Mouse (Mus musculus): ENCODE measurements at regions not wholly inside any gene's neighbourhood (a gene's known extent, or its start where the extent isn't known, plus 50 kb on each side); places are given as distances from the start of the nearest gene placed in this dataset.
A peak's percentile ranks its signal among the peaks of the same experiment; 100 is the strongest.
"Not testable (repeated sequence)": the region's sequence is repeated elsewhere in the genome, so short reads cannot be mapped to it uniquely, and the experiment has no call there.

- Histone ChIP-seq H3K4me1 (ENCODE audit: control insufficient read depth, insufficient read depth, low read length) (no peaks in the 10 kb centered on the region), H3K9ac (ENCODE audit: low read depth, low read length) (no peak overlapping the region), H3K27ac (replicated peaks; ENCODE audit: low read depth, low read length) (no peak overlapping the region), H3K36me3 (ENCODE audit: control insufficient read depth, insufficient read depth, low read length) (no peaks in the 10 kb centered on the region), H3K9me3 (ENCODE audit: control insufficient read depth, low read length) (no peaks in the 10 kb centered on the region), H3K27me3 (replicated peaks; ENCODE audit: control insufficient read depth, insufficient read depth, low read length) (no peaks in the 10 kb centered on the region), H3K4me3 (ENCODE audit: low read depth, low read length) (no peak overlapping the region), H3K4me2 (ENCODE audit: low read depth, low read length) (no peak overlapping the region)
- DNase-seq (ENCODE audit: low spot score) = peak; percentile 81
- no peak for ATAC-seq (ENCODE audit: low read depth)
- WGBS = 15% methylated on average over 7 of the region's 7 CpGs
Measured at GRCm38 (mm10) chr3:31603237-31603636, 293.1 kb upstream of the Slc7a14 start.

DNA sequence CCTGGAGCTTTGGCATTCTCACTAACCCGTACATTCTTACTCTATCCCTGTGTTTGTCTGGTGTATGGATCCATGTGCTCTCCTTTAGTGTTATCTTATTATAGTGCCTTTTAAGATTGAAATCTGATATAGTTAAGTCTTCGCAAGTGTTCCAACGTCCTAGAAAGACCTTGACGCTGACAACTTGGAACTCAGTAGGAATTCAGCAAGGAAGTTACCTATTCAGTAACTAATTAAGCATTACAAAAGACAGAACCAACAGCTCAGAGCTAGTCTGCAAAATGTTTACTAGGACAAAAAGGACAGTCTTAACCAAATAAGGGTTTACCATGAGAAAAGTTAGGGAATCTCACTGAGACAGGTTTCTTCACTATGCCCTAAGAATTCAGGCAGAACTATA lies 286.4 kb upstream of the Slc7a14 start:
- H3K27ac ChIP-seq (replicated peaks; ENCODE audit: low read depth, low read length); H3K36me3 ChIP-seq (ENCODE audit: control insufficient read depth, insufficient read depth, low read length); H3K4me3 ChIP-seq (ENCODE audit: low read depth, low read length); H3K27me3 ChIP-seq (replicated peaks; ENCODE audit: control insufficient read depth, insufficient read depth, low read length); H3K4me2 ChIP-seq (ENCODE audit: low read depth, low read length); H3K4me1 ChIP-seq (ENCODE audit: control insufficient read depth, insufficient read depth, low read length); H3K9ac ChIP-seq (ENCODE audit: low read depth, low read length); ATAC-seq (ENCODE audit: low read depth); DNase-seq (ENCODE audit: low spot score); H3K9me3 ChIP-seq (ENCODE audit: control insufficient read depth, low read length): not testable (repeated sequence)
- WGBS = 62% methylated on average over 4 of the region's 4 CpGs

- Histone ChIP-seq H3K4me1 (ENCODE audit: control insufficient read depth, insufficient read depth, low read length) (no peaks in the 10 kb centered on the region), H3K27me3 (replicated peaks; ENCODE audit: control insufficient read depth, insufficient read depth, low read length) (no peaks in the 10 kb centered on the region), H3K9me3 (ENCODE audit: control insufficient read depth, low read length) (no peaks in the 10 kb centered on the region), H3K36me3 (ENCODE audit: control insufficient read depth, insufficient read depth, low read length) (no peaks in the 10 kb centered on the region), H3K4me2 (ENCODE audit: low read depth, low read length) (no peak overlapping the region), H3K4me3 (ENCODE audit: low read depth, low read length) (no peak overlapping the region), H3K9ac (ENCODE audit: low read depth, low read length) (no peak overlapping the region), H3K27ac (replicated peaks; ENCODE audit: low read depth, low read length) (no peak overlapping the region)
- DNase-seq (ENCODE audit: low spot score) (no peak), ATAC-seq (ENCODE audit: low read depth) (no peak)
- 35% methylated on average over 2 of the region's 2 CpGs for WGBS
Measured at GRCm38 (mm10) chr3:31585971-31586370, 275.8 kb upstream of the Slc7a14 start.

DNA sequence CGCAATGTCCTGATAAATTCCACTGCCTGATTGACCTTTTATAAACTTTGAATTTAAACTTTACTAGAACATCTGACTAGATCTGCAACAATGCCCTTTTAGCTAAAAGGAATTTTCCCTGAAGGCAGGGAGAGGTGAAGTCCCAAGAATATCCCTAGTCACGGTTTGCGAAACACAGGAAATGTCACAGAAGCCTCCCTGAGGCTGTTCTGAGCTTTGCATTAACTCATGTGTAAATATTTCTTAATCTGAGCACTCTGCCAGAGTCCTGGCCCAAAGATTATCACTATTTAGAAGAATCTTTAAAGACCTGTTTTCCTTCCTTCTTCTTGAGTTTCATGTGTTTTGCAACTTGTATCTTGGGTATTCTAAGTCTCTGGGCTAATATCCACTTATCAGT lies 263.7 kb upstream of the Slc7a14 start:
- 75% methylated on average over 3 of the region's 3 CpGs for WGBS
- no peak for ATAC-seq (ENCODE audit: low read depth)

More for the DNA sequence above, 263.7 kb upstream of the Slc7a14 start:
- no peaks in the 10 kb centered on the region for H3K36me3 ChIP-seq (ENCODE audit: control insufficient read depth, insufficient read depth, low read length)
- no peak for DNase-seq (ENCODE audit: low spot score)
- H3K27me3 ChIP-seq (replicated peaks; ENCODE audit: control insufficient read depth, insufficient read depth, low read length) = no peaks in the 10 kb centered on the region
- H3K9me3 ChIP-seq (ENCODE audit: control insufficient read depth, low read length) = peaks cover 11% of the 10 kb centered on the region
- H3K4me3 ChIP-seq (ENCODE audit: low read depth, low read length) = no peak overlapping the region
- H3K27ac ChIP-seq (replicated peaks; ENCODE audit: low read depth, low read length) = no peak overlapping the region
- H3K9ac ChIP-seq (ENCODE audit: low read depth, low read length) = no peak overlapping the region
- H3K4me1 ChIP-seq (ENCODE audit: control insufficient read depth, insufficient read depth, low read length) = no peaks in the 10 kb centered on the region
- no peak overlapping the region for H3K4me2 ChIP-seq (ENCODE audit: low read depth, low read length)

All from embryonic facial prominence, embryonic 14.5 days (tissue).